Mouse (Mus musculus): ENCODE measurements around the gene AI467606. TPM values are rescaled to one million over a fixed set of nuclear protein-coding genes. Genes with fewer than 3 reads are reported as not detected.

AI467606 gene
- 0.90 and 1.5 TPM in 2 replicates for polyA plus RNA-seq (2015; fragmentation: Nextera tagmentation; extraction: Ambion mirVana)

GRCm38 (mm10) chr7:127091114-127091896 lies at the start of gene AI467606:
Gene AI467606, plus strand, starts transcription at chr7:127091359.
- ATAC-seq: no peak
- no peaks in the 10 kb centered on the region for H3K27me3 ChIP-seq
- no peaks in the 10 kb centered on the region for H3K9me3 ChIP-seq
- H3K9ac ChIP-seq (replicated peaks): 0 out of 2 replicates have a peak within 1 kb of the TSS, but pooled peaks have one; percentile 10
- no peaks in the 10 kb centered on the region for H3K36me3 ChIP-seq
- no peak within 1 kb of the TSS for H3K4me2 ChIP-seq (replicated peaks)
- WGBS: 77% methylated on average over 16 of the region's 16 CpGs
- H3K4me1 ChIP-seq (replicated peaks): peaks cover 9% of the 10 kb centered on the region
- no peak within 1 kb of the TSS for H3K4me3 ChIP-seq (replicated peaks)
- H3K27ac ChIP-seq: no peak within 1 kb of the TSS

- H3K9ac ChIP-seq (replicated peaks): peak within 1 kb of the TSS; percentile 82
- H3K27me3 ChIP-seq: no peaks in the 10 kb centered on the region
- under 1% methylated on average over 53 of the region's 53 CpGs for WGBS
- peak; percentile 91 for ATAC-seq
- peak within 1 kb of the TSS; percentile 92 for H3K4me2 ChIP-seq (replicated peaks)
- no peaks in the 10 kb centered on the region for H3K9me3 ChIP-seq
- H3K4me3 ChIP-seq (replicated peaks): peak within 1 kb of the TSS; percentile 80
- H3K36me3 ChIP-seq: peaks cover 4% of the 10 kb centered on the region; the same call in 1 of the 2 replicates
- H3K27ac ChIP-seq: peak within 1 kb of the TSS; percentile 71
- peaks cover 21% of the 10 kb centered on the region for H3K4me1 ChIP-seq (replicated peaks)
These were observed 49.1 kb upstream of the AI467606 start, which contains the start of gene Kif22 for GRCm38 (mm10) chr7:127041851-127042672. Gene Kif22, minus strand, starts transcription at chr7:127042471.

- H3K27me3 ChIP-seq: 0 out of 2 replicates have a peak, but pooled peaks cover 4% of the 10 kb centered on the region
- WGBS: 78% methylated on average over 5 of the region's 5 CpGs
- H3K27ac ChIP-seq: no peak overlapping the region
- no peaks in the 10 kb centered on the region for H3K4me1 ChIP-seq (replicated peaks)
- no peak overlapping the region for H3K4me3 ChIP-seq (replicated peaks)
- H3K4me2 ChIP-seq (replicated peaks): no peak overlapping the region
- no peak overlapping the region for H3K9ac ChIP-seq (replicated peaks)
- no peaks in the 10 kb centered on the region for H3K36me3 ChIP-seq
- no peaks in the 10 kb centered on the region for H3K9me3 ChIP-seq
- no peak for ATAC-seq
These were observed 36.1 kb upstream of the AI467606 start for GRCm38 (mm10) chr7:127055026-127055585.

- Histone ChIP-seq H3K9ac (replicated peaks) (no peak overlapping the region), H3K27me3 (no peaks in the 10 kb centered on the region), H3K36me3 (no peaks in the 10 kb centered on the region), H3K4me3 (replicated peaks) (no peak overlapping the region), H3K27ac (no peak overlapping the region), H3K4me1 (replicated peaks) (no peaks in the 10 kb centered on the region), H3K4me2 (replicated peaks) (no peak overlapping the region), H3K9me3 (no peaks in the 10 kb centered on the region)
- no peak for ATAC-seq
- WGBS: 90% methylated on average over 6 of the region's 6 CpGs
These were observed 25.6 kb upstream of the AI467606 start for GRCm38 (mm10) chr7:127065538-127065937.

GRCm38 (mm10) chr7:127066317-127066716 lies 24.8 kb upstream of the AI467606 start:
- Histone ChIP-seq H3K27ac (no peak overlapping the region), H3K36me3 (no peaks in the 10 kb centered on the region), H3K27me3 (no peaks in the 10 kb centered on the region), H3K9ac (replicated peaks) (no peak overlapping the region), H3K9me3 (no peaks in the 10 kb centered on the region), H3K4me1 (replicated peaks) (no peaks in the 10 kb centered on the region), H3K4me3 (replicated peaks) (no peak overlapping the region), H3K4me2 (replicated peaks) (no peak overlapping the region)
- 91% methylated on average over 4 of the region's 4 CpGs for WGBS
- no peak for ATAC-seq

GRCm38 (mm10) chr7:127070871-127071413 lies 20.2 kb upstream of the AI467606 start:
- Histone ChIP-seq H3K36me3 (no peaks in the 10 kb centered on the region), H3K27me3 (no peaks in the 10 kb centered on the region), H3K9me3 (no peaks in the 10 kb centered on the region), H3K27ac (no peak overlapping the region), H3K9ac (replicated peaks) (no peak overlapping the region), H3K4me1 (replicated peaks) (no peaks in the 10 kb centered on the region), H3K4me2 (replicated peaks) (no peak overlapping the region), H3K4me3 (replicated peaks) (no peak overlapping the region)
- ATAC-seq: no peak
- 76% methylated on average over 4 of the region's 4 CpGs for WGBS

GRCm38 (mm10) chr7:127073221-127073620 lies 17.9 kb upstream of the AI467606 start:
- H3K4me3 ChIP-seq (replicated peaks): no peak overlapping the region
- H3K27me3 ChIP-seq: no peaks in the 10 kb centered on the region
- no peak for ATAC-seq
- no peaks in the 10 kb centered on the region for H3K36me3 ChIP-seq
- no peak overlapping the region for H3K9ac ChIP-seq (replicated peaks)
- H3K9me3 ChIP-seq: no peaks in the 10 kb centered on the region
- WGBS: 82% methylated on average over 4 of the region's 4 CpGs
- H3K27ac ChIP-seq: no peak overlapping the region
- H3K4me2 ChIP-seq (replicated peaks): no peak overlapping the region
- H3K4me1 ChIP-seq (replicated peaks): no peaks in the 10 kb centered on the region

GRCm38 (mm10) chr7:127076188-127076587 lies 15.0 kb upstream of the AI467606 start:
- H3K4me2 ChIP-seq (replicated peaks): no peak overlapping the region
- no peaks in the 10 kb centered on the region for H3K36me3 ChIP-seq
- WGBS: 96% methylated on average over 5 of the region's 5 CpGs
- ATAC-seq: no peak
- no peak overlapping the region for H3K27ac ChIP-seq
- H3K27me3 ChIP-seq: no peaks in the 10 kb centered on the region
- H3K4me3 ChIP-seq (replicated peaks): no peak overlapping the region
- H3K4me1 ChIP-seq (replicated peaks): no peaks in the 10 kb centered on the region
- no peak overlapping the region for H3K9ac ChIP-seq (replicated peaks)
- H3K9me3 ChIP-seq: no peaks in the 10 kb centered on the region

- no peak overlapping the region for H3K4me3 ChIP-seq (replicated peaks)
- 81% methylated on average over 3 of the region's 3 CpGs for WGBS
- no peak overlapping the region for H3K9ac ChIP-seq (replicated peaks)
- no peaks in the 10 kb centered on the region for H3K4me1 ChIP-seq (replicated peaks)
- no peak overlapping the region for H3K4me2 ChIP-seq (replicated peaks)
- ATAC-seq: no peak
- no peaks in the 10 kb centered on the region for H3K36me3 ChIP-seq
- no peaks in the 10 kb centered on the region for H3K27me3 ChIP-seq
- no peaks in the 10 kb centered on the region for H3K9me3 ChIP-seq
- no peak overlapping the region for H3K27ac ChIP-seq
These were observed 13.5 kb upstream of the AI467606 start for GRCm38 (mm10) chr7:127077692-127078091.

GRCm38 (mm10) chr7:127080045-127080444 lies 11.1 kb upstream of the AI467606 start:
- no peak for ATAC-seq
- Histone ChIP-seq H3K36me3 (no peaks in the 10 kb centered on the region), H3K4me3 (replicated peaks) (no peak overlapping the region)

GRCm38 (mm10) chr7:127082271-127082670 lies 8.9 kb upstream of the AI467606 start:
- no peak for ATAC-seq
- no peaks in the 10 kb centered on the region for H3K36me3 ChIP-seq
- WGBS: 81% methylated on average over 8 of the region's 8 CpGs
- H3K4me3 ChIP-seq (replicated peaks): no peak overlapping the region
- H3K27ac ChIP-seq: no peak overlapping the region
- no peak overlapping the region for H3K4me2 ChIP-seq (replicated peaks)
- H3K9me3 ChIP-seq: no peaks in the 10 kb centered on the region
- no peaks in the 10 kb centered on the region for H3K27me3 ChIP-seq
- H3K4me1 ChIP-seq (replicated peaks): no peaks in the 10 kb centered on the region
- no peak overlapping the region for H3K9ac ChIP-seq (replicated peaks)

More at GRCm38 (mm10) chr7:127080045-127080444, 11.1 kb upstream of the AI467606 start:
- no peaks in the 10 kb centered on the region for H3K9me3 ChIP-seq
- H3K4me1 ChIP-seq (replicated peaks): no peaks in the 10 kb centered on the region
- no peaks in the 10 kb centered on the region for H3K27me3 ChIP-seq
- H3K4me2 ChIP-seq (replicated peaks): no peak overlapping the region
- no peak overlapping the region for H3K27ac ChIP-seq
- no peak overlapping the region for H3K9ac ChIP-seq (replicated peaks)
- WGBS: 83% methylated on average over 3 of the region's 3 CpGs
